In the genomic region with DNA sequence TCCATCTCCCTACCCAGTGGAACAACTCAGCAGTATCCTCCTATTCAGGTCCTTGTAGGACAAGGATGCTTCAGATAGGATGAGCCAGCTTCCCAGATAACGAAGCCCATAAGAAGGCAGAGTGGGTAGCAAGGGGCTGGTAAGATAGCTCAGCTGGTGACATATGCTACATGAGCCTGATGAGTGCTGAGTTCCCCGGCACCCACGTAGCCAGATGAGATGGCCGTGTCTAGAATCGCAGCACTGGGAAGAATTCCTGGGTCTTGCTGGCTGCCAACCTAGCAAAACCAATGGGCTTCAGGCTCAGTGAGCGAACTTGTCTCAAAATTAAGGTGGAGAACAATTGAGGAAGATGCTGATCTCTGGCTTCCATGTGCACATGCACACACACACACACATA, we compare ENCODE assay signal across 21 mouse cellular contexts. TPM values are rescaled to one million over a fixed set of nuclear protein-coding genes. Genes with fewer than 3 reads are reported as not detected.
"Had no signal": no experiment of that assay in that cellular context is flagged by ENCODE, and none has a peak within 500 bp of the region (broad histone marks: within the 10 kb centered on the region; RNA-seq: fewer than 3 reads in every experiment).

No protein-coding gene starts in this region.

- H3K9ac ChIP-seq: lung, embryonic 14.5 days; midbrain, embryonic 13.5 days; midbrain, embryonic 15.5 days; neural tube, embryonic 12.5 days had no signal

- H3K36me3 ChIP-seq: midbrain, embryonic 13.5 days; midbrain, embryonic 15.5 days; neural tube, embryonic 12.5 days had no signal

- H3K4me1 ChIP-seq: midbrain, embryonic 15.5 days had no signal

- H3K4me2 ChIP-seq: lung, embryonic 14.5 days; midbrain, embryonic 11.5 days; midbrain, embryonic 13.5 days; midbrain, embryonic 15.5 days; neural tube, embryonic 12.5 days had no signal

- H3K27me3 ChIP-seq: midbrain, embryonic 13.5 days; midbrain, embryonic 15.5 days; neural tube, embryonic 12.5 days had no signal

- H3K27ac ChIP-seq: macrophage; midbrain, embryonic 15.5 days; neural tube, embryonic 12.5 days had no signal

- H3K9me3 ChIP-seq: midbrain, embryonic 13.5 days; midbrain, embryonic 15.5 days; neural tube, embryonic 12.5 days had no signal

- DNase-seq: lung, adult 18-20 months; lung, embryonic 14.5 days; lung, postnatal 14 days; lung, postnatal 36 days; retina, postnatal 1 day; right cerebral cortex, postnatal 14 days; right cerebral cortex, postnatal 4 days; spleen, adult 18-20 months; thymus, adult 18-20 months; thymus, postnatal 14 days; thymus, postnatal 36 days had no signal

- H3K4me3 ChIP-seq: megakaryocyte, embryonic 14.5 days; midbrain, embryonic 13.5 days; midbrain, embryonic 15.5 days; neural tube, embryonic 12.5 days had no signal

RNA-seq across cellular contexts. Expression of gene Rasgef1c, which starts 36.1 kb away (rescaled TPM):
- total RNA-seq: monocyte, adult 5-6 weeks; neutrophil, adult 5-6 weeks had no signal
- polyA plus RNA-seq: liver, embryonic 16.5 days; lung, embryonic 16.5 days; macrophage had no signal
